Mouse (Mus musculus): ENCODE measurements around the gene Gpatch8. TPM values are rescaled to one million over a fixed set of nuclear protein-coding genes. Genes with fewer than 3 reads are reported as not detected.

Gpatch8 gene
- total RNA-seq, 2 experiments from 2014 or later: 19.7 to 29.3 TPM

DNA sequence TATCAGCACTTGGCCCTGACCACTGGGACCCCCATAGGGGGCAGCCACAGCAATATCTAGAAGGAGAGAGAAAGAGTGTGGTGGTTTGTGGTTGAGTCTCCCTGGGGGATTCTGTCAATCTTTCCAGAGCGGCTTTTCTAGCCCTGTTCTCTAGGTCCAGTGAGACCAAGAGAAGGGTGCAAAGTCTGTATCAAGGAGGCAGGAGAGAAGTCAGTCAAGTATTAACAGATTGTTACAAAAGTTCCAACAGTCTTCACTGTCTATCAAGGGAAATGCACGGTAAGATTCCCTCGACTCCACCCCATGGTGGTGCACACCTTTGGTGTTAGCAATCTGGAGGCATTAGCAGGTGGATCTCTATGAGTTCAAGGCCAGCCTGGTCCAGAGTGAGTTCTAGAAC lies 94.4 kb downstream of the Gpatch8 start:
- ATAC-seq (replicated peaks; ENCODE audit: poor library complexity, severe bottlenecking): no peak

GRCm38 (mm10) chr11:102460541-102460940 lies 95.7 kb downstream of the Gpatch8 start:
- no peak for ATAC-seq (replicated peaks; ENCODE audit: poor library complexity, severe bottlenecking)

DNA sequence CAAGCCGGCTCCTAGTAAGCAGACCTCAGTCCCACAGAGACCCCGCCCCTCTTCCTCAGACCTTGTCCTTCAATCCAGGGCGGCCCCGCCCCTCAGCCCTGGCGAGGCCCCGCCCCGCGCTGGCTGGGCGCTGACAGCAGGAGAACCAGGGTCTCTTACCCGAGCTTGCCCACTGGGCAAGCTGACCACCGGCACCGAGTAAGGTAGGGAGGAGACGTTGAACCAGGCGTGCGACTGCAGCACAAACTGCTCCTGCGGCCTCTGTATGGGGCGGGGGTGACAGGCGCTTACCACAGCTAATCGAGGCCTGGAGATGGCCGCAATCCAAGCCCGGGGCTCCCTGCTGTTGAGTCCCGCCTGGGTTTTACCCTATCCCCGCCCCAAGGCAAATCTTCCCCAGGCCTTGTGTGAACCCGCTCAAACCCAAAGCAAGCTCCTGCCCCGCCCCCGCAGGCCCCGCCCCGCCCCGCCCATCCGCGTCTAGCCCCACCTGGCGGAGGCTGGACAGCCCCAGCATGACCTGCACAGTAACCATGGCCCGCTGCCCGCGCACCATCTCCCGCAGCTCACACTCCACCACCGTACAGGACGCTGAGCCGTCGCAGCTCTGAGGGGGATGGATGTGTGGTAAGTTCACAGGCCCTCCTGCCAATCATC lies 100.3 kb downstream of the Gpatch8 start:
- peak; percentile 72 for ATAC-seq (replicated peaks; ENCODE audit: poor library complexity, severe bottlenecking)

- 0 out of 2 replicates have a peak, but pooled peaks have one; percentile 6 for ATAC-seq (replicated peaks; ENCODE audit: poor library complexity, severe bottlenecking)
Observed at GRCm38 (mm10) chr11:102453131-102453530, 103.1 kb downstream of the Gpatch8 start.

GRCm38 (mm10) chr11:102449043-102450008 lies 106.9 kb downstream of the Gpatch8 start:
- no peak for ATAC-seq (replicated peaks; ENCODE audit: poor library complexity, severe bottlenecking)

DNA sequence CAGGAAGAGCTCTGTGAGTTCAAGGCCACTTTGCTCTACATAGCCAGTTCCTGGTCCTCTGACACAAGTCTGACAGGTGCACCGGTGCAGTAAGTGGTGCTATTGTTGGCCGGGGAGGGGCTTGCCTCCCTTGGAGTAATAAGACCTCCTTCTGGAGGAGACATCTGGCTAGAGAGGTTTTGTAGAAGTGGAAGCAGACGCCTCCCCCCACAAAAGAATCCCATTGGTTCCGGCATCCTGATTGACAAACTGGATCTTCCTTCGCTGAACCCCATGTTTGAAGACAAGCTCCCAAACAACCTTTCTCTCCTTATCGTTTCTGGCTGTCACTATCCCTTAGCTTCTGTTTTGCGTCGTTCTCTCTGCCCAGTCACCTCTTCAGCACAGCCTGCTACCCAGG lies 107.9 kb downstream of the Gpatch8 start:
- no peak for ATAC-seq (replicated peaks; ENCODE audit: poor library complexity, severe bottlenecking)

GRCm38 (mm10) chr11:102447497-102447896 lies 108.7 kb downstream of the Gpatch8 start, which contains the start of gene Fam171a2:
TSS of gene Fam171a2 (minus strand) at chr11:102447682.
- peak; percentile 72 for ATAC-seq (replicated peaks; ENCODE audit: poor library complexity, severe bottlenecking)

- no peak for ATAC-seq (replicated peaks; ENCODE audit: poor library complexity, severe bottlenecking)
Observed at GRCm38 (mm10) chr11:102446581-102447461, 109.4 kb downstream of the Gpatch8 start.

DNA sequence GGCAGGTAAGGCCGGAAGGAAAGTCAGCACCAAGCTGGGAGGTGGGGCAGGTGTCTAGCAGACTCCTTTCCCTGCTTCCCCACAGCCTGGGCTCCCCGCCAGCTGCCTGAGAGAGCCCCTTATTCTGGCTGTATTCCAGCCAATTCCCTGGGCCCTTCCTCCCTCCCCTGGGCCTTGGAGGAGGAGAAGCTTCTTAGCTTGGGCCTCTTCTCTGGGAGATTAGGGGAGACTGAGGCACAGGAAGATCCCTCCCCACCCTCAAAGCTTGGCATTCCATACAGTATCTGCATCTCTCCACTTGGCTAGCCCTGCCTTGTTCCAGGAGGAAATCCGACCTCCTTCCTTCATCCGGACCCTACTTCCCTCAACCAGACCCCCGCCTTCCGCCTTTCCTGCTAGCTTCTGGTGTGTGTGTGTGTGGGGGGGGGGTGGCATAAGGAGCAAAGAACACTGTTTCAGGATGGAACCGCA lies 110.3 kb downstream of the Gpatch8 start:
- ATAC-seq (replicated peaks; ENCODE audit: poor library complexity, severe bottlenecking): no peak

GRCm38 (mm10) chr11:102445264-102445890 lies 110.8 kb downstream of the Gpatch8 start:
- ATAC-seq (replicated peaks; ENCODE audit: poor library complexity, severe bottlenecking): no peak

DNA sequence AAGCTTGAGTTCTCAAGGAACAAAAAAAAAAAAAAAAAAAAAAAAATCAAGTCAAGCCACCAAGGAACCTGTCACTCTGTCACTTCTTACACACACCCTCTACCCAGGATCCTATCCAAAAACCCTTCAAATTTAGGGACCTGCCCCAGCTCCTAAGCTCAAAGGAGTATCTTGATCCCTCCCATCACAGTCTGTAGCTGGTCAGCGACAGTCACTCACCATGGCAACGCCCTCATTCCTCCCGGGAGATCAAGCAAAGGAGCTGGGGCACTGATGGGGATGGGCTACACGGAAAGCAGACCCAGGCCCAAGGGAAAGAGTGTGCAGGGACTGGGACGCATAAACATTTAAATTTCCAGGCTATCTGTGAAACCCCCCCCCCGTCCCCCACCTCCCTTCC lies 111.4 kb downstream of the Gpatch8 start:
- no peak for ATAC-seq (replicated peaks; ENCODE audit: poor library complexity, severe bottlenecking)

DNA sequence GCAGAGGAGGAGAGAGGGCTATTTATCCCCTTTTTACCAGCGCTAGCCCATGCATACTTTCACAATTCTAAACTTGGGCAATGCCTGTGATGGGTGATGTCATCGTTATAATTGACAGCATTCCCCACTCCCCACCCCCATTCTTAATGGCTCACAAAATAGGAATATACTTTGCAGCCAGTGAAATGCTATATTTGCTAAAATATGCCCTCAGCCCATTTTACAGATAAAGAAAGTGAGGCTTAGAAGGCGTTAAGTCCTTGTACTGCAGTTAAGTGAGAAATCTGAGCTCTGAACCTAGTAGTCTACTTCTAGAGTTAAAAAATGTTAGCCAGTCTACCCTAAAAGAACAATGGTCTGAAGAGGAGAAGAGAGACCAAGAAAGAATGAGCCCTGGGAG lies 111.9 kb downstream of the Gpatch8 start:
- ATAC-seq (replicated peaks; ENCODE audit: poor library complexity, severe bottlenecking): no peak

DNA sequence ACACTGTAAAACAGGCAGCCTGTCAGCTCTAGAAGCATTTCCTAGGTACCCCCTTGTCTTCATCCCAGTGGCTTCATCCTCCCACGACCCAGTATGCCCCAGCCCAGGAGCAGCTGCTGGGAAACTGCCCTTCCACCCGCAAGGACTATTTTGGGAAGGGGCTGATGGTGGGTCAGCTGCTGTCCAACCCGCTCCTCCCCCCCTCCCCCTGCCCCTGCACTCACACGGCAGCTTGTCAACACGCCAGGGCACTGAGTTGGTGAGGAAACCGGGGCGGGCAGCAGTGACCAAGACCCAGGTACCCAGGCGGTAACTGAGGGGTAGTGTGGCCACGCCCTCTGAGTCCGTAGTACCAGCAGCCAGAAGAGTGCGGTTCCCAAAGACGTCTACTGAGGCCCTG lies 112.5 kb downstream of the Gpatch8 start:
- ATAC-seq (replicated peaks; ENCODE audit: poor library complexity, severe bottlenecking): no peak

GRCm38 (mm10) chr11:102442089-102442488 lies 114.1 kb downstream of the Gpatch8 start:
- no peak for ATAC-seq (replicated peaks; ENCODE audit: poor library complexity, severe bottlenecking)

DNA sequence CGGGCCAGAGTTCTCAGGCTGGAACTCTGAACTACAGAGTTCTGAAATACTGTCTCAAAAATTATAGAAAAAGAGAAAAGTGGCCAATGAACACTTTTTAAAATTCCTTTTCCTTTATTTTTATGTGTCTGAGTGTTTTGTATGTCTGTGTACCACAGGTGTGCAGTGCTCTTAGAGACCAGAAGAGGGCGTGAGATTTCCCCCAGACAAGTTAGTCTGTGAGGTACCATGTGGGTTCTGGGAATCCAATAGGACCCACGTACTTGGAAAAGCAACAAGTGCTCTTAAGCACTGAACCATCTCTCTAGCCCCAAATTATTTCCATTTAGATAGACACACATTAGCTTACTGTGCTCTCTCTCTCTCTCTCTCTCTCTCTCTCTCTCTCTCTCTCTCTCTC lies 114.8 kb downstream of the Gpatch8 start:
- ATAC-seq (replicated peaks; ENCODE audit: poor library complexity, severe bottlenecking): no peak

DNA sequence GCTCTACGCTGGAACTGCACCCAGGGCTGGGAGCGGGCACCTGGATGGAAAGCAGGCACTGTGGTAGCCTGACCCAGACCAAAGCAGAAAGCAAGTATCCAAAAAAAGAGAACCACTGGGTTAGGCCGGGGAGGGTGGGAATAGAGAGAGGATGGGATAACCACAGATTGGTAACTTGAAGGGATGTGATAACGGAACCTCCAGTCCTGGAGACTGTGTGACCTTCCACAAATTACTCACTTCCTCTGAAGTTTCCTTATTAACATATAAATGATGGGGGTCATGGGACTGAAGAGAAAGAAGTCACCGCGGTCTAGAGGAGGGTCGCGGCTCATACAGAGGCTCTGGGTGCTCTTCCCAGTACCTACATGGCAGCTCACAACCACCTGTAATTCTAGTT lies 115.9 kb downstream of the Gpatch8 start:
- ATAC-seq (replicated peaks; ENCODE audit: poor library complexity, severe bottlenecking): peak; percentile 61

GRCm38 (mm10) chr11:102439093-102440082 lies 116.8 kb downstream of the Gpatch8 start:
- ATAC-seq (replicated peaks; ENCODE audit: poor library complexity, severe bottlenecking): no peak

GRCm38 (mm10) chr11:102438212-102439092 lies 117.7 kb downstream of the Gpatch8 start:
- ATAC-seq (replicated peaks; ENCODE audit: poor library complexity, severe bottlenecking): peak; percentile 42

All from granulocyte monocyte progenitor cell, adult 5-6 weeks (primary cell).